Mouse (Mus musculus): Measurements from ENCODE around the gene Tfeb. TPM values are rescaled to one million over a fixed set of nuclear protein-coding genes. Genes with fewer than 3 reads are reported as not detected.

Tfeb gene
- polyA plus RNA-seq (2015; fragmentation: Nextera tagmentation; extraction: Ambion mirVana) = 2.9 and 3.0 TPM in 2 replicates

DNA sequence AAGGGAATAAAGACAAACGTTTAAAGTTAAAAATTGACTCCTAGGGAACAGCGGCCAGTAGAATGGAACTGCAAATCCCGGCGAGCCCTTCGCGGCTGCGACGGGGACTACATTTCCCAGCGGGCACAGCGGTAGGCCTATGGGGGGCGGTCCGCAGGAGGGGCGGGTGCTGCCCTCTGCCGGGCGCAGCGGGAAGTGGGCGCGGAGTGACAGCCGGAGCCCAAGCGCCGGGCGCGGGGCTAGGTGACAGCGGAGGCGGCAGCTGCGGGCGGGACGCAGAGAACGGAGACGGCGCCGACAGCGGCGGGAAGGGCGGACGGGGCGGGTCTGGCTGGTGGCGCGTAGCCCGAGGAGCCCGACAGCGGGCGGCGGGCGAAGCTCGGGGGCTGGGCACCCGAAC, at the start of gene Tfeb:
Gene Tfeb (plus strand): TSS at position 175 of the 400 bp plus-strand sequence.
- H3K4me2 ChIP-seq (ENCODE audit: low read length) = peak within 1 kb of the TSS; percentile 94
- peak within 1 kb of the TSS; percentile 68 for H3K9ac ChIP-seq (ENCODE audit: low read depth, low read length)
- no peaks in the 10 kb centered on the region for H3K36me3 ChIP-seq (ENCODE audit: control insufficient read depth, insufficient read depth, low read length)
- H3K27me3 ChIP-seq (ENCODE audit: control insufficient read depth, insufficient read depth, low read depth, low read length) = peaks cover 17% of the 10 kb centered on the region
- WGBS = under 1% methylated on average over 38 of the region's 47 CpGs
- no peak within 1 kb of the TSS for H3K27ac ChIP-seq (ENCODE audit: low read length)
- peak; percentile 81 for ATAC-seq
- peak within 1 kb of the TSS; percentile 65 for H3K4me3 ChIP-seq (ENCODE audit: low read depth, low read length)
- H3K9me3 ChIP-seq (replicated peaks; ENCODE audit: control insufficient read depth, low read length, poor library complexity, severe bottlenecking) = no peaks in the 10 kb centered on the region
- peaks cover 15% of the 10 kb centered on the region for H3K4me1 ChIP-seq (ENCODE audit: control insufficient read depth, insufficient read depth, low read length)

DNA sequence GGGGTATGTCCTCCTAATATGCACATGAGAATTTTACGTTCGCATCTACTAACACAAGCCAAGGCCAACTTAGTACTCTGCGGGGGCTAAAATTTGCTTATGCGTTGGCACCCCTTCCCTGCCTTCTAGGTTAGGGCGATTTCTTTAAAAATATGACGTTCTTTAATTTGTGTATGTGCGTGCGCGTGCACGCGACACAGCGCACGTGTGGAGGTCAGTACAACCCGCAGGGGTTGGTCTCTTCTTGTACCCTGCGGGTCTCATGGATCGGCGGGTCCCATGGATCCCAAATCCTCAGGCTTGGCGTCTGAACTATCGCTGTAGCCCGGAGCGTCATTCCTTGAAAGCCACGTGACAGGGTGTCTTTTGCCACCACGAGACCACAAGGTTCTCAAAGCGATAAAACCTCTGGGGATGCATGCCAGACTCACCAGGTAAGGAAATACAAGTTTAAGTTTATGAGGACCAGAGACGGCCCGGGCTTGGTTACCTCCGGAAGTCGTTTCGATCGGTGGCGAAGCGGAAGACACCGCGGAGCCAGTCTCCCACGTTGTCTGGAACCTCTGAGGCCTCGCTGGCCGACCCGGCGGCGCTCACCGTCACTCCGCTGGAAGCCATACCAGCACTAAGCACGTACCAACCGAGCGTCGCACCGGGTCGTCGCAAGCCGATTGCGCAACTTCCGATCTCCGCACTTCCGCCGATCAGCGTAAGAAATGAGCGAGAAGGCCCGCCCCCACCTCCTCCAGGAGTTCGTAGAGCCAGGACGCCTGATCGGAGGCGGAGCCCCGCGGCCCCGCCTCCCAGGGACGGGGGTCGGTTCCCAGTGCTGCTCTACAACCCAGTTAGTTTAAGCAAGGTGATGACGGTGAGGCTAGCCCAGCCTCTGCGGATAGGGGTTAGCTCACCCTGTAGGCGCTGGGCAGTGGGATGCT, 49.2 kb upstream of the Tfeb start:
- ATAC-seq = peak; percentile 88
- H3K27ac ChIP-seq (ENCODE audit: low read length) = peak overlapping the region; percentile 84
- peak overlapping the region; percentile 97 for H3K4me2 ChIP-seq (ENCODE audit: low read length)
- H3K36me3 ChIP-seq (ENCODE audit: control insufficient read depth, insufficient read depth, low read length) = peaks cover 4% of the 10 kb centered on the region
- peak overlapping the region; percentile 90 for H3K9ac ChIP-seq (ENCODE audit: low read depth, low read length)
- H3K27me3 ChIP-seq (ENCODE audit: control insufficient read depth, insufficient read depth, low read depth, low read length) = no peaks in the 10 kb centered on the region
- no peaks in the 10 kb centered on the region for H3K9me3 ChIP-seq (replicated peaks; ENCODE audit: control insufficient read depth, low read length, poor library complexity, severe bottlenecking)
- H3K4me3 ChIP-seq (ENCODE audit: low read depth, low read length) = peak overlapping the region; percentile 85
- peaks cover 25% of the 10 kb centered on the region for H3K4me1 ChIP-seq (ENCODE audit: control insufficient read depth, insufficient read depth, low read length)
- 1% methylated on average over 70 of the region's 70 CpGs for WGBS

DNA sequence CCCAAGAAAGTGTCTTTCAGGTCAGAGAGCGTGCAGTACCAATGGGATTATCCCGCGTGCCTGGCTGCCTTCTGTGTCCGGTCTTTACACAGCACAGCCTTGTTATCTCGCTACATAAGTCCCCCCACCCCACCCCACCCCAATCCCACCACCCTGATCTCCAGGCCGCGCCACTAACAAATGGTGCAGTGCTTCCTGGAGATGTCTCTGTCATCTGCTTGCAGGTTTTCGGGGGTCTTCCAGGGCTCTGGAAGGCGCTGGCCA, 48.6 kb upstream of the Tfeb start, which contains the start of gene Tomm6:
Gene Tomm6 (minus strand): TSS at position 43 of the 264 bp plus-strand sequence.
- Histone ChIP-seq H3K4me3 (ENCODE audit: low read depth, low read length) (peak within 1 kb of the TSS; percentile 85), H3K36me3 (ENCODE audit: control insufficient read depth, insufficient read depth, low read length) (peaks cover 4% of the 10 kb centered on the region), H3K9ac (ENCODE audit: low read depth, low read length) (peak within 1 kb of the TSS; percentile 90), H3K27ac (ENCODE audit: low read length) (peak within 1 kb of the TSS; percentile 84), H3K27me3 (ENCODE audit: control insufficient read depth, insufficient read depth, low read depth, low read length) (no peaks in the 10 kb centered on the region), H3K9me3 (replicated peaks; ENCODE audit: control insufficient read depth, low read length, poor library complexity, severe bottlenecking) (no peaks in the 10 kb centered on the region), H3K4me1 (ENCODE audit: control insufficient read depth, insufficient read depth, low read length) (peaks cover 26% of the 10 kb centered on the region), H3K4me2 (ENCODE audit: low read length) (peak within 1 kb of the TSS; percentile 97)
- no peak for ATAC-seq
- under 1% methylated on average over 9 of the region's 9 CpGs for WGBS

DNA sequence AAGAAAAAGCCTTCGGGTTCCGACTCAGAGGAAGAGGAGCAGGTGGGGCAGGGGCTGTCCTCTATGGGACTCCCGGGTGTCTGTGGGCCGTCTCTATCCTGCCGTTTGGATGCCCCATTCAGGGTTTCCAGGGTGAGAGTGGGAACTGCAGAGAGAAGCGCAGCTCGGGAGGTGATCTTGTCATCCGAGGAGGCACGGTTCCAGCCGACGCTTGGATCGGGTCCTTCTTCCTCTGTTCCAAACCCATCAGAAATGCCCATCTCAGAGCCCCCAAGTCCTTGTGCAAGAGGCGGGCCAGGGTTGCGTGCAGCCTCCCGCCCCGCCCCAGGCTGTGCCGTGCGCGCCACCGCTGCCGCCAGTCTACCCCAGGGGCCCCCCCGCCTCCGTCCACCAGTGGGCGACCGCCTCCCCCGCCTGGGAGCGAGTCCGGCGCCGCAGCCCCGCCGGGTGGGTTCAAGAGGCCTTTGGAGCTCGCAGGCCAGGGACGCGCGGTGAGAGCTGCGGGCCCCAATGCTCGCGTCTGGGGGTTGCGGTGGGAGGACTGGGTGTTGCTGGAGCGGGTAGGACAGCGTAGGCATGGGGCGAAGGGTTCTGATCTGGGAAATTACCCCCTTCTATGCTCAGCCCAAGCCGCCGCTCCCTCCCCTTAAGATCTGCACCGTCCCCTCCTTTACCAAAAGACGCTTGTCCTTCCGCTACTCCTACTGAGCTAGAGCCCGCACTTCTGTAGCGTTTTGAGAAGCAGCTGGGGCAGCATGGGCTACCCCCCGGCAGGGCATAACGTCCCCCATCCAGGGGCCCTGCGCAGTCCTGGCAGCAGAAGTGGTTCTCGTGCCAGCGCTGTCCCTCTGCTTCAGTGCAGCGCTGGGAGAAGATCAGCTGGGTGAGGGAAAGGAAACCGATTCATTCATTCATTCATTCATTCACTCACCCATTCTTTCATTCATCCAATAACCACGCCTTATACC, 47.9 kb upstream of the Tfeb start, which contains the start of gene Frs3:
Gene Frs3 (plus strand): TSS at position 423 of the 968 bp plus-strand sequence.
- peak within 1 kb of the TSS; percentile 90 for H3K9ac ChIP-seq (ENCODE audit: low read depth, low read length)
- H3K27ac ChIP-seq (ENCODE audit: low read length) = peak within 1 kb of the TSS; percentile 84
- WGBS = under 1% methylated on average over 58 of the region's 58 CpGs
- H3K4me3 ChIP-seq (ENCODE audit: low read depth, low read length) = peak within 1 kb of the TSS; percentile 85
- H3K4me1 ChIP-seq (ENCODE audit: control insufficient read depth, insufficient read depth, low read length) = peaks cover 27% of the 10 kb centered on the region
- peak; percentile 77 for ATAC-seq
- H3K9me3 ChIP-seq (replicated peaks; ENCODE audit: control insufficient read depth, low read length, poor library complexity, severe bottlenecking) = no peaks in the 10 kb centered on the region
- peaks cover 2% of the 10 kb centered on the region; the same call in 1 of the 2 replicates for H3K36me3 ChIP-seq (ENCODE audit: control insufficient read depth, insufficient read depth, low read length)
- peak within 1 kb of the TSS; percentile 97 for H3K4me2 ChIP-seq (ENCODE audit: low read length)
- H3K27me3 ChIP-seq (ENCODE audit: control insufficient read depth, insufficient read depth, low read depth, low read length) = no peaks in the 10 kb centered on the region

DNA sequence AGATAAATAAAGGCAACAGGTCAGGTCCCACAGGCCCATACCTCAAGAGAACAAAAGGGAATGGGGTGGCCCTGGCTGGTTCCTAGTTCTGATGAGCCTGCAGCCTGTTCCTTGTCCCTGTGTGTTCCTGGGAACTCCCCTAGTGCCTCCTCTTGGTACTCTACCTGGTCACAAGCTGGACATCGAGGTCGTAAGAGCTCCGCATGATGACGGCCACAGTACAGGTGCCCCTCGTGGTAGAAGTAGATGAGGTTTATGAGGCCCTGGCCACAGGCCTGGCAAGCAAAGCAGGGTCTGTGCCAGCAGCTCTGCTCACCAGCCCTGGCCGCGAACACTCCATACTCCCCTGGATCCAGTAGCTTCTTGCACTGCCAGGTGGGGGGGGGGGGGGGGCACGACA, 46.9 kb upstream of the Tfeb start:
- peak overlapping the region; percentile 97 for H3K4me2 ChIP-seq (ENCODE audit: low read length)
- H3K4me1 ChIP-seq (ENCODE audit: control insufficient read depth, insufficient read depth, low read length) = peaks cover 31% of the 10 kb centered on the region
- no peak overlapping the region for H3K9ac ChIP-seq (ENCODE audit: low read depth, low read length)
- no peaks in the 10 kb centered on the region for H3K9me3 ChIP-seq (replicated peaks; ENCODE audit: control insufficient read depth, low read length, poor library complexity, severe bottlenecking)
- no peak overlapping the region for H3K27ac ChIP-seq (ENCODE audit: low read length)
- peak overlapping the region; percentile 85; the same call in 1 of the 2 replicates for H3K4me3 ChIP-seq (ENCODE audit: low read depth, low read length)
- H3K27me3 ChIP-seq (ENCODE audit: control insufficient read depth, insufficient read depth, low read depth, low read length) = no peaks in the 10 kb centered on the region
- WGBS = 84% methylated on average over 8 of the region's 8 CpGs
- H3K36me3 ChIP-seq (ENCODE audit: control insufficient read depth, insufficient read depth, low read length) = no peaks in the 10 kb centered on the region
- ATAC-seq = no peak

DNA sequence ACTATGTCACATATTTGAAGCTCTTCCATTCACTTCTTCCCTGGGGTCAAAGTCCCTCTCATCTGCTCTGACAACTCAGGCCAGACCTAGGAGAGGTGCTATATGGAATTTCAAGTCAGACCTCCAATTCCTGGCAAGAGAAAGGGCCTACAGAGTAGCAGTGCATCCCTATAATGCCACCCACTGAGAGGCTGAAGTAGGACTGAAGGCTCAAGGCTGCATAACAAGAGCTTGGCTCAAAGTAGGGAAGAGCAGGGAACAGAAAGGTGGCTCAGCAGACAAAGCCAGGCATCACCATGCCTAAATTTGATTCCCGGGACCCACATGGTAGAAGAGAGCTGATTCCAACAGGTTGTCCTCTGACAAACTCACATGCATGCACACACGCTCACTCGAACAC, 45.2 kb upstream of the Tfeb start:
- no peaks in the 10 kb centered on the region for H3K27me3 ChIP-seq (ENCODE audit: control insufficient read depth, insufficient read depth, low read depth, low read length)
- no peak overlapping the region for H3K4me2 ChIP-seq (ENCODE audit: low read length)
- peaks cover 30% of the 10 kb centered on the region for H3K4me1 ChIP-seq (ENCODE audit: control insufficient read depth, insufficient read depth, low read length)
- no peak for ATAC-seq
- no peak overlapping the region for H3K4me3 ChIP-seq (ENCODE audit: low read depth, low read length)
- H3K36me3 ChIP-seq (ENCODE audit: control insufficient read depth, insufficient read depth, low read length) = no peaks in the 10 kb centered on the region
- no peak overlapping the region for H3K9ac ChIP-seq (ENCODE audit: low read depth, low read length)
- WGBS = 89% methylated on average over 3 of the region's 3 CpGs
- no peaks in the 10 kb centered on the region for H3K9me3 ChIP-seq (replicated peaks; ENCODE audit: control insufficient read depth, low read length, poor library complexity, severe bottlenecking)
- no peak overlapping the region for H3K27ac ChIP-seq (ENCODE audit: low read length)

DNA sequence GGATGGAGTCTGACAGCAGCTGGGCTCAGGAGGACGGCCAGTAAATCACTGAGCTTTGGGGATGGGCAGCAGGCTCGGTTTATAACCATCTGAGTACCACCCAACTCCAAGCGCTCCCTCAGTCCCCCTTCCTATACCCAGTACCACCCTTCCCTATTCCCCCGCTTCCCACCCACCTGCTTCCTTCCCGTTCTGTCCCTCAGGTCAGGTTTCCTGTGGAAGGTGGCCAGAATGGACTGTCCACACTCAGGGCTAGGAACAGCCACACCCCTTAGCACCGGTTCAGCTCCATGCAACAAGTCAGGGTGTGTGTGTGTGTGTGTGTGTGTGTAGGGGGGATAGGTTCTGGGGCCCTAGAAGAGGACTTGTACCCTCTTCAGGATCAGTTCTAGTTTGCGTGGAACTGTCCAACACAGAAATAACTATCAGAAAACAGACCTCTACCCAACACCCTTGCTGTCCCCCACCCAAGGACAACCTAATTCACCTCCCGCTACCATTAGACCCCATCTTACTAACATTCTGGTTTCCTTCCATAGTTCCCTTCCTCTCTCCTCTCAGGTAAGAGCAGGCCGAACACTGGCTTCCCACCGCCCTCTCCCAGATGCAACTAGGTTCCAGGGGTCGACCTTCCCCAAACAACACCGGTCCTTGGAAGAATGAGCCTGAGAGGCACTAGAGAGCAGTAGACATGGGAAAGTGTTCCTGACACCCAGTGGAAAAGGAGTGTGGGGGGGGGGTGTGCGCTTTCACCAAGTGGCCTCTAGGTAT, 43.0 kb upstream of the Tfeb start:
- Histone ChIP-seq H3K9ac (ENCODE audit: low read depth, low read length) (peak overlapping the region; percentile 88), H3K4me1 (ENCODE audit: control insufficient read depth, insufficient read depth, low read length) (peaks cover 21% of the 10 kb centered on the region), H3K27ac (ENCODE audit: low read length) (peak overlapping the region; percentile 82; the same call in 1 of the 2 replicates), H3K27me3 (ENCODE audit: control insufficient read depth, insufficient read depth, low read depth, low read length) (no peaks in the 10 kb centered on the region), H3K4me2 (ENCODE audit: low read length) (peak overlapping the region; percentile 59), H3K4me3 (ENCODE audit: low read depth, low read length) (peak overlapping the region; percentile 78), H3K9me3 (replicated peaks; ENCODE audit: control insufficient read depth, low read length, poor library complexity, severe bottlenecking) (no peaks in the 10 kb centered on the region), H3K36me3 (ENCODE audit: control insufficient read depth, insufficient read depth, low read length) (no peaks in the 10 kb centered on the region)
- 37% methylated on average over 13 of the region's 13 CpGs for WGBS
- ATAC-seq = no peak; the same call in 1 of the 2 replicates

DNA sequence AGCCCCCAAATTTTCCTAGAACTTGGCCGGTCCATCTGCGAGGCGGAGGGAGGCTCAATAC, 42.6 kb upstream of the Tfeb start, which contains the start of gene Gm21981:
Gene Gm21981 (minus strand): TSS at position 14 of the 61 bp plus-strand sequence.
- Histone ChIP-seq H3K36me3 (ENCODE audit: control insufficient read depth, insufficient read depth, low read length) (peaks cover 2% of the 10 kb centered on the region; the same call in 1 of the 2 replicates), H3K27me3 (ENCODE audit: control insufficient read depth, insufficient read depth, low read depth, low read length) (no peaks in the 10 kb centered on the region), H3K4me1 (ENCODE audit: control insufficient read depth, insufficient read depth, low read length) (peaks cover 20% of the 10 kb centered on the region), H3K9me3 (replicated peaks; ENCODE audit: control insufficient read depth, low read length, poor library complexity, severe bottlenecking) (no peaks in the 10 kb centered on the region), H3K27ac (ENCODE audit: low read length) (peak within 1 kb of the TSS; percentile 82), H3K4me3 (ENCODE audit: low read depth, low read length) (peak within 1 kb of the TSS; percentile 78), H3K4me2 (ENCODE audit: low read length) (peak within 1 kb of the TSS; percentile 59), H3K9ac (ENCODE audit: low read depth, low read length) (peak within 1 kb of the TSS; percentile 88)
- 0% methylated on average over 3 of the region's 3 CpGs for WGBS
- ATAC-seq = no peak
